Mouse (Mus musculus): ENCODE data around the gene Tnfrsf13b.
A peak's percentile ranks its signal among the peaks of the same experiment; 100 is the strongest.
"Not testable (repeated sequence)": the region's sequence is repeated elsewhere in the genome, so short reads cannot be mapped to it uniquely, and the experiment has no call there.

Tnfrsf13b gene

DNA sequence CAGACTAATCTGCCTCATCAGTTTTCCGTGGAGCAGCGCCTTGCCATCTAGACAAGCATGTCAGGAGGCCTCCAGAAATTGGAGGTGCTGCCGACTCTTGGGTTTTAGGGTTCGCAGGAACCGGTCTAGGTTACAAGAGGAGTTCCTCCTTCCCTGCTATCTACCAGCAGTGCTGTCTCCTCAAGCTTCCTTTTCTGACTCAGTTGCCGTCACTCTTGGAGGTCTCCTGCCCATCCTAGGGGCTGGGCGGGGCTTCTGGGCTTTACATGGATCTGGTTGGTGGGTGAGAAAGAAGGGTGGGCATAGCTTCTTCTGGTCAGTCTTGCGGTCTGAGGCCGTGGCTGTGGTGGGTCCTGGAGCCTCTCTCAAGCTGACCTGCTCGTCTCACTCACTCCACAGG is 2.8 kb downstream of the Tnfrsf13b start:
- DNase-seq: no peak

DNA sequence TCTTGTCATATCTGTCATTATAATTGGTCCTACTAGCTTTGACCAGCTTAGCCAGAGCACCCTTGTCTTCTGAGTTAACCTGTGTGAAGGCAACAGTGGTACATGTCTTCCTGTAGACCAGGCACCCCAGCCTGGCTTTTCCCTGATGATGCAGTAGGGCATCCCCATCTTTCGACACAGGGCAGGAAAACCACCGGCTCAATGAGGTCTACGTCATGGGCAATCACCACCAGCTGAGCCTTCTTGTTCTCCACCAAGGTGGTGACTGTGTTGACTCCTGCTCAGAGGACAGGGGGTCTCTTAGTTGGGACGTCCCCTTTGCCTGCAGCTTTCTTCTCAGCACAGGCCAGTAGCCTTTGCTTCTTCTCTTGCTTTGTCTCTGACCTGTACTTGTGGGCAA is 4.1 kb downstream of the Tnfrsf13b start:
- DNase-seq: not testable (repeated sequence)

DNA sequence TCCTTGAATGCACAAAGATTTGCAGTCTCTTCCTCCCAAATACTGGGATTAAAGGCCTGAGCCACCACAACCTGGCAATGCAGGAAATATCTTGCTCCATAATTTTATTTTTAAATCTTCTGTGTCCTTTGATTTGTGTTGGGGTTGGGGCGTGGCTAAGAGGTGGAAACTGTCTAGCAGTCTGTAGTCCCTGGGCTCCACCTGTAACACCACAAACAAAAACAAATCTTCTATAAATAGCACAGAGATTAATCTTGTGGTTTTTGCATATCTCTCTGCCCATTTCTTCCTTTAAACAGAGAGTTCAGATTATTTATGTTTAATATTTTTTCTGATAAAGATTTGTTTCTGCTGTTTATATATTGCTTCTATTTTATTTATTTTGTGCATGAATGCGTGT is 6.4 kb downstream of the Tnfrsf13b start:
- no peak for DNase-seq

DNA sequence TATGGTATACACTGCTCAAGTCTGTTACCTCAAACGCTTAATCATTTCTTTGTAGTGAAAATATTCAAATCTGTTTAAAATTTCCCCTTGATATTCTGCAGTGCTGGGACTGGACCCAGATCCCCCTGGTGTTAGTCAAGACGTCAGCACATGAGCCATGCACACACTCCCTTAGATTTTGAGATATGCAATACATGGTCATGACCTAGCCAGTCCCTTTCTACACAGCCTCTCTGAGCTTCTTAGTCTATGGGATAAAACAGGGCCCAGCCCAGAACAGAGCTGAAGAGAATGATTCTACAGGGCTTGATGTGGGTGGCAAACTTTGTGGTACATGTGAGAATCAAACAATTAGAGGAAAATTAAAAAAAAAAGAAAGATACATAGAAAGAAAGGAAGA is 15.1 kb downstream of the Tnfrsf13b start:
- DNase-seq: no peak

DNA sequence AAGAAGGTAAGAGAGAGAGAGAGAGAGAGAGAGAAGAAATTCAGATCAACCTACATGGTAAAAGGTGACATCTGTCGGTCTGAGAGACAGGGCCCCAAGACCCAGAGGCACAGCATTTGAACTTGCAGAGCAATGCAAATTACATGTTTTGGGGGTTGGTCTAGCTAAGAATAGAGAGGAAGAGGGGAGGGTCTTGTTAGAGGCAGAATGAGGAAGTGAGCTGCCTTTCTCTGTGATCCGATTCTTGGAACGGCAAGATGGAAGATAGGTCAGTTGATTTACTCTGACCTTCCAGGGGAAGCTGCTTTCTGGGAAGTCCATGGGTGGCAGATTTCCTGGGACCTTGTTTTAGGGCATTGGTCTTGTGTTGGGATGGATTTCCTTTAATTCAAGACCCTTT is 15.7 kb downstream of the Tnfrsf13b start:
- DNase-seq: no peak

DNA sequence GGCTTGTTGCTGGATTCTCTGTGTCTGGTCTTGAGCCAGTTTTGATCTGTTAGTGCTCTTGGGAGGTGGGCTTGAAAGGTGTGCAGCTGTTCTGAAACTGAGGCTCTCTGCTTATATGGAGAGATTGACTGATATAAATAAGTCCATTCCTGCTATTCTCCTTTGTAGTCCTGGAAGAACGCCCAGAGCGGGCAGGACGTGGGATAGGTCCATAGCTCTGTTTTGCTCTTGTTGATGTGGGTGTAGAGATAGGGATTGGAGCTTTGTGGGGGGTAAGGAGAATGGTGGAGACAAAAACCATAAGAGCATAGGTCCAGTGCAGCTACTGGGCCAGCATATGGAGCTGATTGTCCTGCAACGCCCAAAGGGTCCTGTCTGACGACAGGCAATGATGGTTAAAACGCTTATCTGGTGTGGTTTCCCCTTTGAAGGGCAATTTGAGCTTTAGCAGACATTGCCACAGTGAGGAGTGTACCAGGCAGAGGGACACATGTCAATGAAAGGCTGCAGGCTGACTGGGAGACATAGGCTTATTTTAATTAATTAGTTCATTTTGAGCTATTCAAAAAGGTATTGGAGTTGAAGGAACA is 16.5 kb downstream of the Tnfrsf13b start:
- no peak for DNase-seq

DNA sequence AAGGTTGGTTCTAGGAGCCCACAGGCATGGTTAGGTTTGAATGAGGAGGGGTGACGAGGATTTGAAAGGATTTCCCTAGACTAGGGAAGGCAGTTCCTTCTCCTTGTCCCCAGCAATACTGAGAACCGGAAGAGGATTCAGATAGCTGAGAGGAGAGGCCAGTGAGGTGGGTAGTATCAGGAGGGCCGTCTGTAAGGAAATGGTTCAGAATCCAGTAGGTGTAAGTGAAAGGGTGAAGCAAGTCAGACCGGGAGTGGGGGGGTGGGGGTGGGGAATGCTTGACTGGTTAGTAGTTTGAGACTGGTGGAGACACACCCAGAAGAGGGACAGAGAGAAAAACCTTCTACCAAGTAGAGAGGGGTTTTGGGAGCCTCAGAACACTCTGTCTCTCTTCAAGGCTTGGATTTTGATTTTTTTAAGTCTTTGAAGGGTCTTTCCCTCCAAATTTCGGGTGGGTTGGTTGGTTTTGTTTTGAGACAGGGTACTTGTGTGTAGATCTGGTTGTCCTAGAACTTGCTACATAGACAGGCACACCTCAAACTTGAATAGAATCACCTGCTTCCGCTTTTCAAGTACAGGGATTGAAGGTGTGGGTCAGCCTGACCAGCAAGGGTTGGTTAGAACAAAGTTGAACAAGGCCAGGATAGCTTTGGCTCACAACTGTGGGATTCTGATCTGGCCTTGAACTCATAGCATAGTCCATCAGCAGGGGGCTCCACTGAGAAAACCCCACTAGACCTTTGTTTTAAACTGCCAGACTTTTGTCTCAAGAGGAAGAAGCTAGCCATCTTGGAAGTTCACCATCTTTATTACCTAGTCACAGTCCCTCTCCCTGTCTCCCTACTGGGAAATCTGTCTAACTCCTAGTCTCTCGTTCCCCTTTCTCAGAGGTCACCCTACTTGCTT is 17.3 kb downstream of the Tnfrsf13b start:
- no peak for DNase-seq

DNA sequence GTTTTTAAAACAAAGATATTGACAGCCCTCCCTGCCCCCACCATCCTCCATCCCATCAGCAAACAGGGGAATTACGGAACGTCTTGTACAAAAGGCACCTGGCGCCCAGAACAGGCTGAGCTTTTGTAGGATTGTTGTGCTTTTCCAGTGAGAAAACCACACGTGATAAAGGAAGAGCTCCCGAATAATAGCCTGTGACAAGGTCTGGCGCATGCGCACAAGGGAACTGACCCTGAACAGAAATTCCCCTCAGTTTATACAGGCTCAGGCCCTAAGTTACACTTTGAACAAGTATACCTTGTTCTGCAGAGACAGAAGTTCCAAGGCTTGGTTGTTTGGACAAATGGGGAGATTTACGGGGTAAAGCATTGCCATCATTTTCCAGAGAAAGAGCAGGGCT is 19.0 kb downstream of the Tnfrsf13b start:
- DNase-seq: no peak

DNA sequence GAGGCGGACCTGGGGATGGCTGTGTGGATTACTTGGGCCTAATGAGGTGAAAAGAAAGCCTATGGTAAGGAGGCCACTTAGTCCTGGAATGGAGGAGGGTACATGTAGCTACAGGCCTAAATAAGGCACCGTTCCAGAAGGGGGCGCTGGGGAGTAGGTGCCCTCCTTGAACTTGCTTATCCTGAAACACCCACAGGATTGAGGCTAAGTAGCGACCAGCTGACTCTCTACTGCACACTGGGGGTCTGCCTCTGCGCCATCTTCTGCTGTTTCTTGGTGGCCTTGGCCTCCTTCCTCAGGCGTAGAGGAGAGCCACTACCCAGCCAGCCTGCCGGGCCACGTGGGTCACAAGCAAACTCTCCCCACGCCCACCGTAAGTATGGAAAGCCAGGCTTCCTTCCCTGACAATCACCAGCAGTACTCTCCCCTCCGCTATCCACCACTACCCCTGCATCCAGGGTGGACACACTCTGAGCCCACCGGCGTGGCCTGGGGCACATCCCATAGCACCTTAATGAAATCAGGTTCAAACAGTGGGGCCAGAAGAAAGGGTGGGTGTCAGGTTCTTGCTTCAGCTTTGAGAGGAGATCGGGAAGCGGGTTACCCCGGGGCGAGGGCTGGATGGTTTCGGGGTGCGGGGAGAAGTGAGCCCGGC is 20.2 kb downstream of the Tnfrsf13b start:
- DNase-seq: peak in 1 of 2 experiments; percentile 11

DNA sequence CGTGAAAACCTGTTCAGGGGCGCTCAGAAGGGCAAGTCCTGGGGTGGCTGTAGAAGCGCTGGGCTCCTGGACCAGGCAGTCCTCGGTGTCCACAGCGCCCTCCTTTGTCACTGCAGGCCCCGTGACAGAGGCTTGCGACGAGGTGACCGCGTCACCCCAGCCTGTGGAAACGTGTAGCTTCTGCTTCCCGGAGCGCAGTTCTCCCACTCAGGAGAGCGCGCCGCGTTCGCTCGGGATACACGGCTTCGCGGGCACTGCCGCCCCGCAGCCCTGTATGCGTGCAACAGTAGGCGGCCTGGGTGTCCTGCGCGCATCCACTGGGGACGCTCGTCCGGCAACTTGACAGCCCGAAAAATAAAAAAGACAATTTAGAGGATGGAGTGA is 20.7 kb downstream of the Tnfrsf13b start:
- no peak for DNase-seq

DNA sequence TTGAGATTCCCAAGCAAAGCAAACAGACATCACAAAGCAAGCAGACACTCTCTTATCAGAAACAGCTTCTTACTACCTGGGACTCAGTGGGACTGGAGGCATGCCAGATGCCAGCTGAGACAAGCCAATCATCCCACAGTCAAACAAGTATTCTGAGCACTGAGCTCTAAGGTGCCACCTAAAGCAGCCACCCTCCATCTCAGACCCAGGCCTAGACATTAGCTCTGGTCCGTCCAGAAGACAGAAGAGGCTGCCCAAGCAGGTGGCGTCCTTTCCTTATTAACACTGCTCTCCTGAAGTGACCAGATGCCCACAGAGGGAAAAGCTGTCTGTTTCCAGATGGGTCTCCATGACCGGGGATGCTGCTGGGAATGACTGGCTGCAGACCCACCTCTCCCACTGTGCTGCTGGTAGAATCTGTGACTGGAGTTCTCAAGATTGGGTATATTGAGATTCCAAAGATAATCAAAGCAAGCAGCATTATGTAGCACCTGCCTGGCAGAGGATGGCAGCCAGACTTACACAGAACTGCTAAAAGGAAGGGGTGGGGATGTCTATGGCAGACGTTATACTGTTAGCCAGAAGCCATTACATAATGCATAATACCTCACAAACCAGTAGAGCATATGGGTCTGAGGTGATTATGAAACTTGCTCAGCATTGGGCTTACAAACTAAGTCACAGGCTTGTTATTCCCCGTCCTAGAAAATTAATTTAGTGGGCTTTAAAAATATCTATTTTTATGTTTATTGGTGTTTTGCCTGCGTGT is 23.9 kb downstream of the Tnfrsf13b start:
- DNase-seq: no peak

DNA sequence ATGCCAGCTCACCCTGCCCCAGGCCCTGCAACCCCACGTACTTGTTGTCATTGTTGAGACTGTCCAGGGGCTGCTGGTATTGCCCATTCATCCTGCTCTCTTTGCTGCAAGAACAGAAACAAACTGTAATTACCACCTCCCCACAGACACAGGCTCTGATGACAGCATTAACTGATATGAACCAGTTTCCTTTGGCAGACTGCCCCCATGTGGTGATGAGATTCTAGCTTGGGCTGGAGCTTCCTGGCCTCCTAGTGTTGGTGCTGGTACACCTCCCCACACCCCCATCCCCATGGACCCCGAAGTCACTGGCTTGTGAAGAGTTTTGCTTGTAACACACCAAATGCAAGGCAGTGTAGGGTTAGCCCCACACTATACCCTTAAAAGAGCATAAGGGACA is 29.2 kb downstream of the Tnfrsf13b start:
- peak in 1 of 2 experiments; percentile 26 for DNase-seq

DNA sequence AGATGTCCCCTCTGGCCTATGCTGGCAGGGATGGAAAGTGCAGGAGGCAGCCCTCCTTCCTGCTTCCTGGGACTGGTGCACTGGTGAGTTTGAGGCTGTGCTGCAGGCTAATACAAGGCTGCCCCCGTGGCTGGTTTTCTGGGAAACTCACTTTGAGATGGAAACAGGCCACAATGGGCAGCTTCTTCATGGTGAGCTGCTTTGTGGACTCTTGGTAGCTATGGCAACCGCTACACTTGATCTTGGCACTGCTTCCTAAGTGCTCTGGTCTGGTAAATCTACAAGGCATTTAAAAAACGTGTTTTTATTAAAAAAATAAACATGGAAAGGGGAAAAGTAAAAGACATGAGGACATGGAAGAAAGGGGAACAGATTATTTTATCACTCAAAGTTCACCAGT is 31.6 kb downstream of the Tnfrsf13b start:
- no peak for DNase-seq

DNA sequence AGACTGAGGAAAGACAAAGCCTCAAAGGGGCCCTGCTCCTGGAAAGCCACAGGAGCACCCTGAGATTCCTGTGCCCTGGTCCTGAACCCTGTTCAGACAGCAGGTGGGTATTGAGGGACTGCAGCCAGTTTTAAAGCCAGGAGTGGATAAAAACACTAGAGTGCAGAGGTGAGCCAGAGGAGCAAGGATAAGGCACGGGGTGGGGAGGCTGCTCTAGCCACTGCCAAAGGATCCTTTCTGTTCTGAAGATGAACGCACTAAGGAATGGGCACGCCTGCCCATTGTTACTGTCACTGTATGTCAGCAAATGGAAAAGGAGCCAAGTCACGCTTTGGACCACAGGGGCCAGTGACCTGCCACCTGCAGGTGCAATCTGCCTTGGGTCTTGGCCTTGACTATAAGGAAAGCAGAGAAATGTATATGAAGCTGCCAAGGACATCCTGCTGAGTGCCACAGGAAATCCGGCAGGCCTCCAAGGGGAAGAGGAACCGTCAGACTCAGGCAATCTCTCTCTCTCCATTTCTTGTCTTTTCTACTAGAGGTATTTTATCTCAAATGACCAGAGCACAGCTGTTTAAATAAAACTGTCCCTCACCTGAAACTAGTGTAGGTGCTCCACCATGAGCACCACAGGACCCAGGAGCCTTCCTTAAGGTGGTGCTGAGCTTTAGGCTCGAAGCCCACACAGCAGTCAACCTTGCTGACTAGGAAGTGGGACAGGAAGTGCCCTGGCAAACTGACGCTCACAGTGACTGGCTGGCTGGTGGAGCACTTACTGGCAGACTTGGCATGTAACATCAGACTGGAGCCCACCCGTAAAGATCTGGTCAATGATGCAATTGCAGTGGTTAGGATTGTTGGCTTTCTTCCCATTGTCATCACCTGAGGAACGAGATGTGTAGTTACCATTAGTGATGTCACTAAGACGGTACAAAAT is 33.5 kb downstream of the Tnfrsf13b start:
- DNase-seq: no peak

DNA sequence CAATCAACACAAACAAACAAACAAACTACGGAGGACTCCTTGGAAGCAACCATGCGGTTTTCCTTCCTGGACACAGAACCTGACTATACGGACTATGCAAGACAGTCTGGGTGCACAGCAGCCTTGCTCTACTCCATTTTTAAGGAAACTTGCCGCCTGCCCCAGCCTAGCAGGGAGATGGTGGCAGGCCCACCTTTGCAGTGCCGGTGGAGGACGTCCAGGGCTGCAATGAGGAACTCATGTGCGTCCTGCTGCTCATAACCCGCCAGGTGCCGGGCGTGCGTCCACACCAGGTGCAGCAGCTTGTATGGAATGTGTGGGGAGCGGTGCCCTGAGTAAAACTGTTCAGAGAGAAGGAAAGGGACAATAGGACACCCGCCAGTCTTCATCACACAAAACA is 34.6 kb downstream of the Tnfrsf13b start:
- DNase-seq: no peak

DNA sequence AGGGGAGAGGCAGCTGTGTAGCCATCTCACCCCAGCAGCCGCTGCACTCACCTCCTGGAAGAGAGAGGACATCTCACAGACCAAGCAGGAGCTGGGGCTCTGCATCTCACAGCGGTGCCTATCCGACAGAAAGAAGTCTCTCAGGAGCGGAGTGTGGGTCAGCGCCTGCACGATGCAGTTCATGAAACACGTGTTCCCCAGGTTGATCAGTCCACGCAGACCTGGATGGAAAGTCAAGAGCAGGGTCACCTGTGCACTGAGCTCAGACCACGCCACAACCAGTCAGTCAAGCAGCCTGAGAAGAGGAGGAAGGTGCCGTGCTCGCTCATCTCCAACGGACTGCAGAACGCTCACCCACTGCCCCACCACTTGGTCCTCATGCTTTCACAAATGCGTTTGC is 36.2 kb downstream of the Tnfrsf13b start:
- no peak for DNase-seq

DNA sequence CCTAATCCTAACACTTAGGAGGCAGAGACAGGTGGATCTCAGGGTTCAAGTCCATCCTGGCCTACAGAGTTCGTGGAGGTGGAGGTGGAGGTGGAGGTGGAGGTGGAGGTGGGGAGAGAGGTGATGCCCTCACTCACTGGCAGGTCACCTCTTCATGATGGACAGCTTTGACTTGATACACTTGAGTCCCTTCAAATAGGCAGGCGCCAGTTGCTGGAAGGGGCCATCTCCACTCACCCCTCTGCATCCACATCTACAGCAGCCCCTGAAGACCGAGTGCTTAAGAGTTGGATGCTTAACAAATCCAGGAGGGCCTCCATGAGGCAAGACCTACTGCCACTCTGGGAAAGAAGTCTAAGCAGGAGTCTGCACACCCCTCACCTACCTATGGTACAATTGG is 36.8 kb downstream of the Tnfrsf13b start:
- DNase-seq: no peak

DNA sequence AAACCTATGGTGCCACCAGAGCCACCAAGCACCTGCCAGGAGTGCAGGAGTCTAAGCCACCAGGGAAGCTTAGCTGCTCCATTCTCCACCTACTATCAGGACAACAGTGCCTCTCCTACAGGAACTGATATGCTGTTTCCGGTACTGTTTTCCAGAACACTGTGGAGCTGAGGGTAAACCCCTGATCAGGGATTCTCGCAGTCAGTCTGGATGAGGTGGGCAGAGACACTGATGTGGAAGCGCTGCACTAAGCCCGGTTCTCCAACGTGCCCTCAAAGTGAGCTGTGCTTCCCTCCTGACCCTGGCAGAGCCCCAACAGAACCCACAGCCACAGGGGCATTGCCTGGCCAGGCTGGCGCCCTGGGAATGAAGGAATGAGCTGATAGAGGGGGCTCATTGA is 37.8 kb downstream of the Tnfrsf13b start:
- DNase-seq: no peak

DNA sequence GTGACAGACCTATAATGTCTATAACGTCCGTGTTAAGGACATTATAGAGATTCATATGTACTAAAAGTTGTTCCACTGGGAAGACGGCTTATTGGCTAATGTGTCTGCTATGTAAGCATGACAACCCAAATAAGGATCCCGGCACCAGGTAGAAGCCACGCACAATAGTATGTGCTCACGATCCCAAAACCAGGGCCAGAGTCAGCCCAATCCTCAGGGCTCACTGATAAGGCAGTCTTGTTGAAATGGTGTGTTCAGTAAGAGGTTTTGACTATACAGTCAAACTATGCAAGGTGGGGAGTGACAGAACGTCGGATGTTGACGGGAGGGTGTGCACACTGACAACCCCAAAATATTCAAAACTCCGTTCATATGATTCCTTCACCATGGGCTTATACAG is 38.3 kb downstream of the Tnfrsf13b start:
- no peak for DNase-seq

DNA sequence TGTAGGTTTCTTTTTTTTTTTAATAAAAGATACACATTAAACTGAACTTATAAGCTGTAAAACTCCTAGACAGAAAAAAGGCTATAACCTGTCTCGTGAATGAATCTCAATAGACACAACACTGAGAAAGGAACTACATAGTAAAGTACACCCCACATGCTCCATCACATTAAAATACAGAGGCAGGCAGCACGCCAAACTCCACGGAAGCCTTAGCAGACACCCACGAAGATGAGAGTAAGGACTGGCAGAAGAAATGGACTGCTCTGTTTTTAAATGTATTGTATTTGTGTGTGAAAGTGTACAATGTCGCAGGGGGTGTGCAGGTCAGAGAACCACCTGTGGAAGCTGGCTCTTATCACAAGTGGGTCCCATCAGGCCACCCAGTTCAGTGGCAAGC is 43.6 kb downstream of the Tnfrsf13b start:
- no peak for DNase-seq

DNA sequence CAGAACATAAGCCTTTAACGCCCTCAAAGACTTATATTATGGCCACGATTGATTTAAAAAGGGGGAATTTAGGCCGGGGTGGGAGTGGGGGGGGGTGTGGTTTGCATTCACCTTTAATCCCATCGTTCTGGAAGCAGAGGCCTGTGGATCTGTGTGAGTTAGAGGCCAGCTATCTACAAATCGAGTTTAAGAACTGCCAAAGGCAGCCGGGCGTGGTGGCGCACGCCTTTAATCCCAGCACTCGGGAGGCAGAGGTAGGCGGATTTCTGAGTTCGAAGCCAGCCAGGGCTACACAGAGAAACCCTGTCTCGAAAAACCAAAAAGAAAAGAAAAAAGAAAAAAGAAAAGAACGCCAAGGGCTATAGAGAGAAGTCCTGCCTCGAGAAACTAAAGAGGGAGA is 46.9 kb downstream of the Tnfrsf13b start:
- DNase-seq: not testable (repeated sequence)

DNA sequence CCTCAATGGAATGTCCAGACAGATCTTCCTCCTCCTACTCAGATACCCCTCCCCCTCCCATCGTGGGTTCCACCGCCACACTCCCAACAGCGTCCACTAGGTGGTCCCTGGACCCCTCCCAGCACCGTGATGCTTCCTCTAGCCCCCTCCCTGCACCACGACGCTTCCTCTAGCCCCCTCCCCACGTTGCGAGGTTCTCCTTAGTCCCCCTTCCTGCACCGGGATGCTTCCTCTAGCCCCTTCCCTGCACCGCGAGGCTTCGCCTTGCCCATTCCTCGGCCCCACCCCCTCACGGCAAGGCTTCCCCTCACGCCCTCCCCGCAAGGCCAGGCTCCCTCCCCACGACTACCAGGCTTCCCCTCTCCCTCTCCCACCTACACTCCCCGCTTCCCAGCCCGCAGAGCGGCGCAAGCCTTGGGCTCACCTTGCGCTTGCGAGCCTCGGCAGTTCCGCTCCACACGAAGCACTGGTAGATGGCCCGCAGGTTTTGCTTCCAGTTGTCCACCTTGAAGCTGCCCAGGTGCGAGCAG is 47.8 kb downstream of the Tnfrsf13b start:
- peak in 1 of 2 experiments; percentile 49 for DNase-seq
